Mouse (Mus musculus): ENCODE data around the gene Glce. TPM values are rescaled to one million over a fixed set of nuclear protein-coding genes. Genes with fewer than 3 reads are reported as not detected.

Gene Glce
- polyA plus RNA-seq, 1 experiment: 0.01 TPM

DNA sequence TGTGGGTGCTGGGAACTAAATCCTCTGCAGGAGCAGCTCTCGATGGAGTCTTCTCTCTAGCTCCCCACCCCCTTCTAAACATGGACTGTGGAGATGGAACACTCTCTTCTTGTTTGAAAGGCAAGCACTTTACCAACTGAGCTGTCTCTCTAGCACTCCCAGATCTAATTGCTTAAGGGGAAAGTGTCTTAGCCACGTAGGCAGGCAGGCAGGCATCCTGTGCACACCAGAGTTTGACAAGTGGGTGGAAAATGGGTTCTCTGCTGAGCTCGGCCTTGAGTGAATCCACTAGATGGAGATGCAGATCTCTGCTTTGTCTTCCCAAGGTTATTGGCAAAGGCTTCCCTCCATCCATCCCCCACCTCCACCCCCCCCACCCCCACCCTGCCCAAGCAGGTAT is 94.4 kb downstream of the Glce start:
- Histone ChIP-seq H3K36me3 (ENCODE audit: control insufficient read depth) (no peaks in the 10 kb centered on the region), H3K4me1 (ENCODE audit: control insufficient read depth) (peaks cover 8% of the 10 kb centered on the region), H3K4me3 (replicated peaks) (no peak overlapping the region), H3K27me3 (ENCODE audit: control insufficient read depth) (peaks cover 29% of the 10 kb centered on the region), H3K9me3 (ENCODE audit: control insufficient read depth, low read length) (no peaks in the 10 kb centered on the region)
- TF ChIP-seq GATA1 (IDR thresholded peaks at IDR 0.05; ENCODE audit: low read length): no peak
- TF ChIP-seq TAL1 (IDR thresholded peaks at IDR 0.05; ENCODE audit: low read length): no peak

DNA sequence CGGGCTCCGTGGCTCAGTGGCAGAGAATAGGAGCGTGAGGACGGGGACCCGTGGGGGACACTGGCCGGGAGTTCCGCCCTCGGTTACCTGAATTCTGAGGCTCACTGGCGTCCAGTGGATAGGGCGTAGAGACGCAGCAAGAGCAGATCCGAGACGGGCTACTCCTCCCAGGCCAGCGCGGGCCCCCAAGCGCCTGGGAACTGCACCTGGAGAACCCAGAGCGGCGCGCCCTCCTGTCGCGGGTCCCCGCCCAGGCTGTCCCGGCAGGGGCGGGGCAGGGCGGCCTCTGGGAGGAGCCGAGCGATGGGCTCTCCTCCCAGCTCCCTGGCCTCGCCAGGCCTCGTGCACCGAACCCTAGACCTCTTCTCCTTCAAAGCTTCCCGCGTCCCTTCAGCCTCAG is 95.9 kb downstream of the Glce start, which contains the start of gene Paqr5:
Gene Paqr5 (minus strand): TSS at position 257 of the 400 bp plus-strand sequence.
- no peak for TF ChIP-seq GATA1 (IDR thresholded peaks at IDR 0.05; ENCODE audit: low read length)
- no peak for TF ChIP-seq TAL1 (IDR thresholded peaks at IDR 0.05; ENCODE audit: low read length)
- H3K27me3 ChIP-seq (ENCODE audit: control insufficient read depth): peaks cover 29% of the 10 kb centered on the region

DNA sequence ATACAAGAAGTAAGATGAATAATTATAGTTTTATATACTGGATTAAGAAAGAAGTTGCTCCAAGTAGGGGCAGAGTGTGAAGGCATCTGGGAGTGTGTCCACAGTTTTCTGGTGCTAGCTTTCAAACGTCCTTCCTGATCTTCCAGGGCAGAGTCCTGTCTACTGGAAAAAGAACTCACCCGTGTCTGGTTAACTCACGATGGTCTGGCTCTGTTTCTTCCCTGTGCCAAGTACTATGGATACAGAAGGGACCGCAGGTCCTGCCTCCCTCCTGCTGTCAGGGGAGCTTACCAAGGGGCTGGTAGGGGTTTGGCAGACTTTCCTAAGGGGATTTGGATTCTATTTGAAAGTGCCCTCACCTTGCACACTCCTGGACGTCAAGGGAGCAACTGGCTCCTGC is 97.4 kb downstream of the Glce start:
- Histone ChIP-seq H3K36me3 (ENCODE audit: control insufficient read depth) (no peaks in the 10 kb centered on the region), H3K27me3 (ENCODE audit: control insufficient read depth) (peaks cover 29% of the 10 kb centered on the region)
- TF ChIP-seq TAL1 (IDR thresholded peaks at IDR 0.05; ENCODE audit: low read length) (no peak), GATA1 (IDR thresholded peaks at IDR 0.05; ENCODE audit: low read length) (no peak)

More for the DNA sequence above, 95.9 kb downstream of the Glce start, which contains the start of gene Paqr5:
- Histone ChIP-seq H3K36me3 (ENCODE audit: control insufficient read depth) (no peaks in the 10 kb centered on the region), H3K4me3 (replicated peaks) (peak within 1 kb of the TSS; percentile 6), H3K4me1 (ENCODE audit: control insufficient read depth) (peaks cover 8% of the 10 kb centered on the region), H3K9me3 (ENCODE audit: control insufficient read depth, low read length) (no peaks in the 10 kb centered on the region)

DNA sequence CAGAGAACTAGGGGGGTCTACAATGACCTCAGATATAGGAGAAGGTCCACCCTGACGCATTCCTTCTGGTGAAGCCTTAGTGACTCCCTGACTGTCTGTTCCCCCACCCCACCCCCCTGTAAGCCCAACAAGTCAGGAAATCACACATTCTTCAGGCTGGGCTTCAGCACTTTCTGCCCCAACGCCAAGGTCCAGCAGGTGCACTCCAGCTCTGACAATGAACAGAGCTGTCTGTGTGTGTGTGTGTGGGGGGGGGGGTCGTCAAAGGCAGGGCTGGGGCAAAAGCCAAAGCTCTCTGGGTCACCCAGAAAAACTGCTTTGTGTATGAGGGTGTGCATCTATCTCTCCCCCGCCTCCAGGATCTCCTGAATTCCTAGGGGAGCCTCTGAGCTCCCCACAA is 98.6 kb downstream of the Glce start:
- Histone ChIP-seq H3K9me3 (ENCODE audit: control insufficient read depth, low read length) (no peaks in the 10 kb centered on the region), H3K27me3 (ENCODE audit: control insufficient read depth) (peaks cover 29% of the 10 kb centered on the region), H3K36me3 (ENCODE audit: control insufficient read depth) (no peaks in the 10 kb centered on the region), H3K4me3 (replicated peaks) (no peak overlapping the region), H3K4me1 (ENCODE audit: control insufficient read depth) (peaks cover 8% of the 10 kb centered on the region)
- no peak for TF ChIP-seq GATA1 (IDR thresholded peaks at IDR 0.05; ENCODE audit: low read length)

More for the DNA sequence above, 97.4 kb downstream of the Glce start:
- Histone ChIP-seq H3K4me3 (replicated peaks) (no peak overlapping the region), H3K9me3 (ENCODE audit: control insufficient read depth, low read length) (no peaks in the 10 kb centered on the region), H3K4me1 (ENCODE audit: control insufficient read depth) (peaks cover 8% of the 10 kb centered on the region)

DNA sequence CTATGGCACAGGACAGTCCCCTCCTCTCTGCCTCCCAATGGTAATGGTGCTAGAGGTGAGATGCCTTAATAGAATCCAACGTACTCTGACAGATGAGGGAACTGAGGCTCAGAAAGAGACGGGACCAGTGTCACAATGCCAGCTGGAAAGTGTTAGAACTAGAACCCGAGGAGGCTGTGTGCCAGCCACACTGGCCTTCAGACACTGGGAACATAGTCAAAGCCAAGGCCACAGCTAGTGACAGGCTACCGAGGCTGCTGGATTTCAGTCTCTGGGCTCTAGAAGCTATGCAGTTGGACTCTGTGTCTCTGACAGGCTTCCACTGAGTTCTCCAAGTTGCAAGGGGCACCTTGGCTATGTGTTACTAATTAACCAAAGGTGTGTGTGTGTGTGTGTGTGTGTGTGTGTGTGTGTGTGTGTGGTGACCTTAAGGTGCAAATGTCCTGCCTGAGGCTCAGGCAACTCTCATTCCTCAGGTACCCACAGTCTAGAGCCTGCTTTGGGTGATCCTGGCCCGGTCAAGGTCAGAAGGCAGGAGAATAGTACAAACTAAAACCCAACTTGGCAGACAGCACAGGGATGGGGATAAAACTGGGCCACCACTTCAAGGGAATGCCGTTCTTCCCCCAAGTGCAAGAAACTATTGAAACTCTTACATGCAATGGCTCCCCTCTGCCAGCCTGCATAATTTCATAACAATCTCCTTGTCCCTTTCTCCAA is 99.3 kb downstream of the Glce start:
- H3K36me3 ChIP-seq (ENCODE audit: control insufficient read depth): no peaks in the 10 kb centered on the region
- no peaks in the 10 kb centered on the region for H3K9me3 ChIP-seq (ENCODE audit: control insufficient read depth, low read length)
- no peak for TF ChIP-seq TAL1 (IDR thresholded peaks at IDR 0.05; ENCODE audit: low read length)
- TF ChIP-seq GATA1 (IDR thresholded peaks at IDR 0.05; ENCODE audit: low read length): no peak
- peaks cover 27% of the 10 kb centered on the region for H3K27me3 ChIP-seq (ENCODE audit: control insufficient read depth)
- H3K4me1 ChIP-seq (ENCODE audit: control insufficient read depth): peaks cover 8% of the 10 kb centered on the region
- H3K4me3 ChIP-seq (replicated peaks): no peak overlapping the region

DNA sequence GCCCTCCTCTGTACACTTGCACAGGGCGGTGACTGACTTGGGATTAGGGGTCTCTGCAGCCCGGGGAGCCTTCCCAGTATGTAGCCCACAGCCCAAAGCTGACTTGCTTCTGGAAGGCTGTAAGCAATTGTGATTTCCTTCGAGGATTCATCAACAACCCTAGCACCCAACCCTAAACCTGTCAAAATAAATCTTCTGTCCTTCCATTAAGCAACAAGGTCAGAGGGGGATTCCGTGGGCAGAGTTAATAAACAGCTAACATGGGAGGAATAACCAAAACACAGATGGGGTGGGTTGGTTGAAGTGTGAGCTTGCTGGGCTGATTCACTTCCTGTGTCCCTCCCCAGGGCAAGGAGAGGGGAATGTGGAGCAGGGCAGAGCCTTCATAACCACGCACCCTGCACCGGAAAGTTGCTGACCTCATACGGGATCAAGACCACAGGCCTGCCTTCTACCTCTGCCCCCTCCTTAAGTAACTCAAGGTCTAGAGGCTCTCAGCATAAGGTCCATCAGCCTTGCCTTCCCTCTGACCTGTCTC is 100.8 kb downstream of the Glce start:
- no peaks in the 10 kb centered on the region for H3K36me3 ChIP-seq (ENCODE audit: control insufficient read depth)
- peaks cover 3% of the 10 kb centered on the region for H3K4me1 ChIP-seq (ENCODE audit: control insufficient read depth)
- no peaks in the 10 kb centered on the region for H3K9me3 ChIP-seq (ENCODE audit: control insufficient read depth, low read length)
- H3K4me3 ChIP-seq (replicated peaks): no peak overlapping the region
- H3K27me3 ChIP-seq (ENCODE audit: control insufficient read depth): peaks cover 19% of the 10 kb centered on the region
- TF ChIP-seq TAL1 (IDR thresholded peaks at IDR 0.05; ENCODE audit: low read length) (no peak), GATA1 (IDR thresholded peaks at IDR 0.05; ENCODE audit: low read length) (no peak)

DNA sequence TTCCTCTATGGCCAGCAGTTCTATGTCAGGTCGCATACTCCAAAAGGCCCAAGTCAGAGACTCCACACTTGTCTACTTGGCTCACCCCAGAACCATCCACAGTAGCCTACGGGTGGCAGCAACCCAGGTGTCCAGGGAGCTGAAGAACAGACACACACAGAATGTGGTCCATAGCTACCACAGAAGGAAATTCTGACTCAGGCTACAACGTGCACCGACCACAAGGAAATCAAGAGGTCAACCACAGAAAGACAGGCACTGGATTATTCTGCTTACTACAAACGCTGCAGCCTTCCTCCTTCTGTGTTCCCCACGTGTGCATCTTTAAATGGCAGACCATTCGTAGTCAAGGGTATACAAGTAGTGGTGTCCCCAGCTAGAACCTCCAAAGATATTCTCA is 102.2 kb downstream of the Glce start:
- no peak for TF ChIP-seq TAL1 (IDR thresholded peaks at IDR 0.05; ENCODE audit: low read length)
- TF ChIP-seq GATA1 (IDR thresholded peaks at IDR 0.05; ENCODE audit: low read length): no peak
- H3K36me3 ChIP-seq (ENCODE audit: control insufficient read depth): no peaks in the 10 kb centered on the region
- no peaks in the 10 kb centered on the region for H3K4me1 ChIP-seq (ENCODE audit: control insufficient read depth)
- H3K27me3 ChIP-seq (ENCODE audit: control insufficient read depth): peaks cover 6% of the 10 kb centered on the region
- H3K4me3 ChIP-seq (replicated peaks): no peak overlapping the region
- H3K9me3 ChIP-seq (ENCODE audit: control insufficient read depth, low read length): no peaks in the 10 kb centered on the region

DNA sequence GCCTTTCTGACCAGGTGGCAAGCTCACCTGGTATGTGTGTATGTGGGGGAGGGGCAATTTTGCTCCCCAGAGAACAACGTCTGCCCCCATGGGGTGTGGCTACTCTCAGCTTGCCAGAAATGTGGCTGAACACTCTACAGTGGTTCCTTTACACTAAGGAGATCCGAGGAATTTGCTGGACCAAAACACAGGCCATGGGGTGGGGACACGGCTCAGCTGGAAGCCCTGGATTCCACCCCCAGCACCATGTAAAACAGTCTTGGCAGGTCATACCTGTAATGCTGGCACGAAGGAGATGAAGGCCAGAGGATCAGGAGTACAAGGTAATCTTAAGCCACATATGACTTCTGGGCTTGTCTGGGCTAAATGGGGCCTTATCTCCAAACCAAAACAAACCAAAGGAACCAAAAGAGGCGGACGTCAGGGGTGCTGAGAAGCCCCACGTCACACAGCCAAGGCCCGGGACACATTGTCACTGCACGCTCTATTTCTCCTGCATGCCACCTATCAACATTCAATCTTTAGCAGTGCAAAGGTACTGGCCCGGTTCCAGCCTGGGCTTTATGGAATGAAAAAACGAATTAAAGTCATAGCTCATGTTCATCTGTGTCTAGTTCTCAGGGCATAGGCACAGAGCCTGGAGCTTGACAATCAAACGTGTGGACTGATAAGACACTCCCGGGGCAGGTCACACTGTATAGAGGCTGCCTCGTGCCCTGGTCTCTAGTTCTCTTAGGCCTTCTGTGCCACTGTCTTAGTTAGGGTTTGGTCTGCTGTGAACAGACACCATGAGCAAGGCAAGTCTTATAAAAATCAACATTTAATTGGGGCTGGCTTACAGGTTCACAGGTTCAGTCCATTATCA is 104.0 kb downstream of the Glce start:
- Histone ChIP-seq H3K4me3 (replicated peaks) (no peak overlapping the region), H3K9me3 (ENCODE audit: control insufficient read depth, low read length) (no peaks in the 10 kb centered on the region), H3K4me1 (ENCODE audit: control insufficient read depth) (no peaks in the 10 kb centered on the region), H3K27me3 (ENCODE audit: control insufficient read depth) (no peaks in the 10 kb centered on the region), H3K36me3 (ENCODE audit: control insufficient read depth) (no peaks in the 10 kb centered on the region)
- TF ChIP-seq TAL1 (IDR thresholded peaks at IDR 0.05; ENCODE audit: low read length) (no peak), GATA1 (IDR thresholded peaks at IDR 0.05; ENCODE audit: low read length) (no peak)

DNA sequence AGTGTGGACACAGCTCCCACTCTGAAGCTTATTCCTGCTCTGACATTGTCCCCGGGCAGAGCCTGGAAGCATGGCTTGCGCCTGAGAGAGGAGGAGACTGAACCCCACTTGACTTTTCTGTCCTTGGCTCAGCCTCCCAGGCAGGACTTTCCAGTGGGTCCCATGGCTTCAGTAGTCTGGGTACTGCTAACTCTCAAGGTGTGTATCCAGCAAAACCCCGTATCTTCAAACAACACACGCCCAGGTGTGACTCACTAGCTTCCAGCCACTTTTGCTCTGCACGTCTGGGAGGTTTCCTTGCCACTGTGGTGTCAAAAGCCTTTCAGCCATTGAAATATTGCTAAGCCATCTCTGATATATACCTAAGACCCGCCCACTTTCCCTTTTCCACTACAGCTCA is 105.1 kb downstream of the Glce start:
- Histone ChIP-seq H3K4me3 (replicated peaks) (no peak overlapping the region), H3K36me3 (ENCODE audit: control insufficient read depth) (no peaks in the 10 kb centered on the region), H3K4me1 (ENCODE audit: control insufficient read depth) (no peaks in the 10 kb centered on the region), H3K27me3 (ENCODE audit: control insufficient read depth) (no peaks in the 10 kb centered on the region), H3K9me3 (ENCODE audit: control insufficient read depth, low read length) (no peaks in the 10 kb centered on the region)
- TF ChIP-seq GATA1 (IDR thresholded peaks at IDR 0.05; ENCODE audit: low read length): no peak
- no peak for TF ChIP-seq TAL1 (IDR thresholded peaks at IDR 0.05; ENCODE audit: low read length)

All from erythroblast, embryonic 14.5 days (primary cell).